Mouse (Mus musculus): ENCODE data around the gene Pim3. TPM values are rescaled to one million over a fixed set of nuclear protein-coding genes. Genes with fewer than 3 reads are reported as not detected.

Gene Pim3
- total and polyA plus RNA-seq, 2 experiments from 2014 or later, result 72.5 to 95.4 TPM

DNA sequence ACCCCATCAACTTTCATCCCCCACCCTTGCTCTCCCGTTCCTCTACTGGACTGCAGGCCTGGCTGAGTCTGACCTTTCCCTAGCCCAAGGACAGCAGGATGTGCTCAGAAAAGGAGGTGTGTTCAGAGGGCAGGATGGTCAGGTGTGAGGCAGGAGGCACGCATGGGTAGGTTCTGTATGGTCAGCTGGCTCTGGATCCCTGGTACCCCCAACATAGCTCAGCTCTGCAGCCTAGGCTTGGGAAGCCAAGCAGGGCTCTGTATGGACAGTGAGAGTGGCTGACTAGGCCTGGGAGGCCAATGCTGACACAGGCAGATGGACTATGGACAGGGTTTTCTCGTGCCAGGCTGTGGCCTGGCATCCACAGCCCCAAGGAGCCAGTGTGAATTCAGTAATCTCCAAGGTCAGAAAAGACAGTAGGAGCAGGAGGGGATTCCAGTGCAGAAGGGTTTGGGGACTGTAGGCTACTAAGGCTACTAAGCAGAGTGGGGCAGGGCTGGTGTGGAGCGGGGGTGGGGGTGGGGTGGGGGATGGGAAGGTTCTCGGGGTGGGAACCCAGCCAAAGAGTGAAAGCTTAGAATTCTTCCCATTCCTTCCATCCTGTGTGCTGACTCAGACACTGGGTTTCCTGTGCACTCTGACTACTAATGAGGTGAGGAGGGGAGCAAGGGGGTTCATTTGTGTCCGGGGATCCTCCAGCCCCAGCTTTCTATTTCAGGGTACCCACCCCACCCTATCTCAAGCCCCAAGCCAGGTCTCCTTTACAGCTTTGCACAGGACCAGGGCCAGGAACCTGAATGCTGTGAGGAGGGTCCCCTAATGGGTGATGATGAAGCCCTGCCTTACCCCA lies 7.6 kb upstream of the Pim3 start:
- no peaks in the 10 kb centered on the region for H3K4me1 ChIP-seq (ENCODE audit: insufficient read depth, low read length)
- no peak overlapping the region for H3K4me2 ChIP-seq (ENCODE audit: low read depth, low read length, poor library complexity, severe bottlenecking)
- H3K9me3 ChIP-seq (ENCODE audit: low read length), result no peaks in the 10 kb centered on the region
- ATAC-seq (ENCODE audit: low FRiP score) (no peak), DNase-seq (ENCODE audit: low spot score) (no peak)
- H3K36me3 ChIP-seq (ENCODE audit: insufficient read depth, low read length), result no peaks in the 10 kb centered on the region
- H3K4me3 ChIP-seq (ENCODE audit: low read depth, low read length), result no peak overlapping the region
- H3K27me3 ChIP-seq (ENCODE audit: insufficient read depth, low read length), result no peaks in the 10 kb centered on the region
- H3K9ac ChIP-seq (replicated peaks; ENCODE audit: low read length, poor library complexity, severe bottlenecking), result no peak overlapping the region
- TF ChIP-seq CTCF (IDR thresholded peaks at IDR 0.05), result no peak
- H3K27ac ChIP-seq (ENCODE audit: low read depth, low read length), result no peak overlapping the region
- WGBS, result 48% methylated on average over 6 of the region's 6 CpGs

- ATAC-seq (ENCODE audit: low FRiP score) (no peak), DNase-seq (ENCODE audit: low spot score) (no peak)
- Histone ChIP-seq H3K4me2 (ENCODE audit: low read depth, low read length, poor library complexity, severe bottlenecking) (no peak overlapping the region), H3K27ac (ENCODE audit: low read depth, low read length) (no peak overlapping the region), H3K4me3 (ENCODE audit: low read depth, low read length) (no peak overlapping the region), H3K27me3 (ENCODE audit: insufficient read depth, low read length) (no peaks in the 10 kb centered on the region), H3K9me3 (ENCODE audit: low read length) (no peaks in the 10 kb centered on the region), H3K9ac (replicated peaks; ENCODE audit: low read length, poor library complexity, severe bottlenecking) (no peak overlapping the region), H3K36me3 (ENCODE audit: insufficient read depth, low read length) (no peaks in the 10 kb centered on the region), H3K4me1 (ENCODE audit: insufficient read depth, low read length) (no peaks in the 10 kb centered on the region)
- 76% methylated on average over 15 of the region's 15 CpGs for WGBS
- TF ChIP-seq CTCF (IDR thresholded peaks at IDR 0.05), result no peak
Measured at GRCm38 (mm10) chr15:88854969-88855830, 6.8 kb upstream of the Pim3 start.

GRCm38 (mm10) chr15:88855896-88856417 lies 6.0 kb upstream of the Pim3 start:
- H3K9me3 ChIP-seq (ENCODE audit: low read length), result no peaks in the 10 kb centered on the region
- H3K4me2 ChIP-seq (ENCODE audit: low read depth, low read length, poor library complexity, severe bottlenecking), result no peak overlapping the region
- DNase-seq (ENCODE audit: low spot score) (no peak), ATAC-seq (ENCODE audit: low FRiP score) (no peak)
- no peak overlapping the region for H3K27ac ChIP-seq (ENCODE audit: low read depth, low read length)
- no peak overlapping the region for H3K4me3 ChIP-seq (ENCODE audit: low read depth, low read length)
- H3K36me3 ChIP-seq (ENCODE audit: insufficient read depth, low read length), result no peaks in the 10 kb centered on the region
- H3K27me3 ChIP-seq (ENCODE audit: insufficient read depth, low read length), result no peaks in the 10 kb centered on the region
- H3K4me1 ChIP-seq (ENCODE audit: insufficient read depth, low read length), result no peaks in the 10 kb centered on the region
- H3K9ac ChIP-seq (replicated peaks; ENCODE audit: low read length, poor library complexity, severe bottlenecking), result no peak overlapping the region
- no peak for TF ChIP-seq CTCF (IDR thresholded peaks at IDR 0.05)
- 81% methylated on average over 6 of the region's 6 CpGs for WGBS

DNA sequence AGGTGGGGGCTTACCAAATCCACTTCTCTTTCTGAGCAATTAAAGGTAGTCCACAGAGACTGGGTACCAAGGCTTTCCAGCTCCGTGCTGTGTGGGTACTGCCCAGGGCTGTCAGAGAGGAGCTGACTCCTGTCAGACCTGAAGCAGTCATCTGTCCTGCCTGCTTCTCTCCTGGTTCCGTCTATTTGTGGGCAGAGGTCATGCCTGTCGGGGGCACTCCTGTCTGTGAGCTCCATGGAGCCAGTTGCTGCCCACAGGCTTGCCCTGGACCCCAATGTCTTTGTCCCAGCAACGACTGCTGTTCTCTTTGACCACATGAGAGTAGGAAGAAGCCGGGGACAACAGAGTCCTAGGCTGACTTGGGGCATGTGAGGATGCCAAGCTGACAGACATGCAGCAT lies 5.4 kb upstream of the Pim3 start:
- no peak overlapping the region for H3K27ac ChIP-seq (ENCODE audit: low read depth, low read length)

GRCm38 (mm10) chr15:88857361-88857760 lies 4.6 kb upstream of the Pim3 start:
- Histone ChIP-seq H3K4me2 (ENCODE audit: low read depth, low read length, poor library complexity, severe bottlenecking) (no peak overlapping the region), H3K4me3 (ENCODE audit: low read depth, low read length) (no peak overlapping the region), H3K27ac (ENCODE audit: low read depth, low read length) (no peak overlapping the region), H3K36me3 (ENCODE audit: insufficient read depth, low read length) (no peaks in the 10 kb centered on the region), H3K9me3 (ENCODE audit: low read length) (no peaks in the 10 kb centered on the region), H3K27me3 (ENCODE audit: insufficient read depth, low read length) (no peaks in the 10 kb centered on the region), H3K4me1 (ENCODE audit: insufficient read depth, low read length) (no peaks in the 10 kb centered on the region), H3K9ac (replicated peaks; ENCODE audit: low read length, poor library complexity, severe bottlenecking) (no peak overlapping the region)
- no peak for DNase-seq (ENCODE audit: low spot score)
- WGBS, result 89% methylated on average over 7 of the region's 7 CpGs
- TF ChIP-seq CTCF (IDR thresholded peaks at IDR 0.05), result no peak
- ATAC-seq (ENCODE audit: low FRiP score), result no peak

More for the DNA sequence above, 5.4 kb upstream of the Pim3 start:
- 87% methylated on average over 5 of the region's 5 CpGs for WGBS
- no peaks in the 10 kb centered on the region for H3K9me3 ChIP-seq (ENCODE audit: low read length)
- no peaks in the 10 kb centered on the region for H3K27me3 ChIP-seq (ENCODE audit: insufficient read depth, low read length)
- H3K4me1 ChIP-seq (ENCODE audit: insufficient read depth, low read length), result no peaks in the 10 kb centered on the region
- no peak overlapping the region for H3K4me2 ChIP-seq (ENCODE audit: low read depth, low read length, poor library complexity, severe bottlenecking)
- DNase-seq (ENCODE audit: low spot score) (no peak), ATAC-seq (ENCODE audit: low FRiP score) (no peak)
- H3K4me3 ChIP-seq (ENCODE audit: low read depth, low read length), result no peak overlapping the region
- no peak overlapping the region for H3K9ac ChIP-seq (replicated peaks; ENCODE audit: low read length, poor library complexity, severe bottlenecking)
- no peak for TF ChIP-seq CTCF (IDR thresholded peaks at IDR 0.05)
- no peaks in the 10 kb centered on the region for H3K36me3 ChIP-seq (ENCODE audit: insufficient read depth, low read length)

Data from midbrain, postnatal 0 days (tissue).